Mouse (Mus musculus): ENCODE measurements at regions not wholly inside any gene's neighbourhood (a gene's known extent, or its start where the extent isn't known, plus 50 kb on each side); places are given as distances from the start of the nearest gene placed in this dataset.
A peak's percentile ranks its signal among the peaks of the same experiment; 100 is the strongest.

DNA sequence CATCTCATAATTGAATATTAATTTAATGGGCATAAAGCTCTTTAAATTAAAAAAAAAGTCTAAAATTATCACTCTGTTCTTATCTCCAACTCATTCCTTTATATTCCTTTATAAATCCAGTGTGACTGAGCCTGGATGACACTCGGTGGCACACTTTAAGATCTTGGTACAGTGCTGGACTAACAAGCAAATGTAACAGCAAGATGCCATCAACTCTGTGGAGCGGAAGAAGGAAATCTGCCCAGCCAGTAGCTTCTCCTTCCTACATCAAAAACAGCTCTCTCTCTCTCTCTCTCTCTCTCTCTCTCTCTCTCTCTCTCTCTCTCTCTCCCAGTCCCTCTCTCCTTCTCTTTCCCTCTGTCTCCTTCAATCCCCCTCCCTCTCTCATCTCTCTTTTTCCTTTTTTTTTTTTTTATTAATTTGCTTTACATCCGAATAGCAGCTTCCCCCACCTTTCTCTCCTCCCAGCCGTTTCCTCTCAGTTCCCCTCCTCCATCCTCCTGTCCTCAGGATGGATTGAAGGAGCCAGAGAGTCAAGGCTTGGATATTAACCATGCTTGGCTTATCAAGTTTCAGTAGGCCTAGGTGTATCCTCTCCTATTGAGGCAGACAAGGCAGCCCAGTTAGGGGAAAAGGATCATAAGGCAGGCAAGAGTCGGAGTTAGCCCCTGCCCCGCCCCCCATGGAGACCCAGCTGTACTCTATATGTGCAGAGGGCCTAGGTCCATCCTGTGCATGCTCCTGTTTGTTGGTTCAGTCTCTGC is 130.4 kb upstream of the Tmtc2 start:
- DNase-seq (ENCODE audit: inconsistent age in 2 of 2, low spot score in 1 of 2) = no peak

GRCm38 (mm10) chr10:105693131-105693530 is 118.9 kb upstream of the Tmtc2 start:
- no peak for DNase-seq (ENCODE audit: inconsistent age in 2 of 2, low spot score in 1 of 2)

- no peak for DNase-seq (ENCODE audit: inconsistent age in 2 of 2, low spot score in 1 of 2)
Observed at GRCm38 (mm10) chr10:105689388-105689787, 115.1 kb upstream of the Tmtc2 start.

DNA sequence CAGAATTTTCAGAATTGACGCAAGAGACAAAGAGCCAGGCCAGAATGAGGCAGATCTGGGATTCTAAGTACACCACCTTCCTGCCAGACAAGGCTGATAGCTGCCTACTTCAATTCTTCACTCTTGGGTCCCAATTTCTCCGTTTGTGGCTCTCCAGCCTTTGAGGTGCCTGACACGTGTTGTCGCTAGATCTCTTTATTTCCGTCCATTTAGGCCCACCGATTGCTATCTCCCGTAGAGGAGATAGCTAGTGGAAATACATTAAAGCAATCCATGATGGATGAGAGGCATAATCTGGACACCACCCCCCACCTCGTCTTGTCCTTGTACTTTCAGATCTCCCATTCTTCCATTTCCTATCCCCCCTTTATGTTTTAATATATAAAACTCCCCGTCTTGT is 114.6 kb upstream of the Tmtc2 start:
- DNase-seq (ENCODE audit: inconsistent age in 2 of 2, low spot score in 1 of 2) = no peak

- peak in 1 of 2 experiments; percentile 26 for DNase-seq (ENCODE audit: inconsistent age in 2 of 2, low spot score in 1 of 2)
Observed at GRCm38 (mm10) chr10:105686876-105687275, 112.6 kb upstream of the Tmtc2 start.

DNA sequence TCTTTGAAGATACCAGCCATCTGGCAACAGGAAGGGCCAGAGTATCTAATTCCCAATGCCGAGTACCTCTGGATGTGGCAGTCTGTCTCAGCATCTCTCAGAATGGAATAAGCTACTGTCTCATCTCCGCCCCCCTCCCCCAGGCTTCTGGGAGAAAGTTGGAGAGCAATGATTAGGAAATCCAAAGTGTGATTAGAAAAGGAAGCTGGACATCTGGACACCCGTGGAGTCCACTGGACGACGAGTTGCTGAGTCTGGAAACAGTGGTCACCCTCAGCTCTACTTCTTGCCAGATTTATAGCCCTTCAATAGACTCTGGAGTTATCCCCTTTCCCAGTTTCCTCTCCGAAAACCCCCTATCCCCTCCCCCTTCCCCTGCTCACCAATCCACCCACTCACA is 105.3 kb upstream of the Tmtc2 start:
- DNase-seq (ENCODE audit: inconsistent age in 2 of 2, low spot score in 1 of 2) = no peak

DNA sequence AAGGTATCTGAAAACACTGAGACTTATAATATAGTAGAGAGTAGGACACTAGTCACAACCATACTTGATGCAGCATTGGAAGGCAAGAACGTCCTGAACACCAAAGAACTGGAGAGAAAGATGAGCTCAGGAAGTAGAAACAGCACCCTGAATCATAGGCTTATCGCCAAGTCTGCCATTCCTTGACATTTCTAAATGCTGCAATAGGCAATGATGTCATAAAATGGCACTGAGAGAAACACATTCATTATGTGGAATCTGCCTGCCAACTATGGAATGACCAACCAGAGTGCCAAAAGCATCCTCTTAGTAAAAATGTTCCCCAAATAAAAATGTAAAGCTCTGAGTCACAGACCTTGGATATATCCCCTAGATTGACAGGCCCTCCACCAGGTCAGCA is 92.7 kb upstream of the Tmtc2 start:
- peak in 1 of 2 experiments; percentile 80 for DNase-seq (ENCODE audit: inconsistent age in 2 of 2, low spot score in 1 of 2)

DNA sequence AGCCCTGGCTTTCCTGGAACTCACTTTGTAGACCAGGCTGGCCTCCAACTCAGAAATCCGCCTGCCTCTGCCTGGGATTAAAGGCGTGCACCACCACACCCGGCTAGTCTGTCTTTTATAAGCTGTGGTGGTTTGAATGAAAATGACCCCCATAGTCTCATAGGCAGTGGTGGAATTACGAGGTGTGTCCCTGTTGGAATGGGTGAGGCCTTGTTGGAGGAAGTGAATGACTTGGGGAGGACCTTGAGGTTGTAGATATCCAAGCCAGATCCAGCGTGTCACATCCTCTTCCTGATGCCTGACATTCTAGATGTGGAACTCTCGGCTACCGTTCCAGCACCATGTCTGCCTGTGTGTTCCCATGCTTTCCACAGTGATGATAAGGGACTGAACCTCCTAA is 86.5 kb upstream of the Tmtc2 start:
- no peak for DNase-seq (ENCODE audit: inconsistent age in 2 of 2, low spot score in 1 of 2)

DNA sequence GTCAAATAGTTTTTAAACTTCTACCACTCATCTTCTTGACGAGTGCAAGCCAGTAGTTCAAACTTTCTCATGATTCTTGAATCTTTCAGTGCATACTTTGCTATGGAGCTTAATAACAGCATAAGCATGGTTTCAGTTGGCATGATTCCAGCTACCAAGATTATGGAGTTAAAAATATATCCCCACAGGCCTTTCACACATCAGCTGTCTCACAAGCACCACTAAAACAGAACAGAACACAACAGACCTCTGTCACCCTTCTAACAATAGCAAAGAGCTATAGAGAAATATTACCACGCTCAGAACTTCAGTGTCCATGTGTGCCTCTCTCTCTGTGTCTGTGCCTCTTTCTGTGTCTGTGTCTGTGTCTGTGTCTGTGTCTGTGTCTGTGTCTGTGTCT is 82.5 kb upstream of the Tmtc2 start:
- no peak for DNase-seq (ENCODE audit: inconsistent age in 2 of 2, low spot score in 1 of 2)

DNA sequence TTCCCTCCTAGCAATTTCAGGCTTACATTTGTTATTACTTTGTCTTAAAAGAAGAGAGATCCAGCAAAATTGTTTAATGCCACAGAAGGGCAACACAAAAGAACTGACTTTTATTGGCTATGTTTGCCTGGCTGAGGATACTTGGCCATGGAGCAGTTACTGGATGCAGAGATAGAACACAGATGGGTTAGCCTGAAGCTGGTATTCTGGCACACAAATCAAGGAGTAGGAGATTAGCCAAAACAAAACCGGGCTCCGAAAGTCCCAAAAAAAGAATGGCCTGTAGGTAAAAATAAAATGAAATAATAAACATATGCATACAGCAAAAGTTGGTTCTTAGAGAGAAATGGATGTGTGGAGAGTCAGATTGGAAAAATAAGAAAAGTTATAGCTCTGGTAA is 78.2 kb upstream of the Tmtc2 start:
- no peak for DNase-seq (ENCODE audit: inconsistent age in 2 of 2, low spot score in 1 of 2)

DNA sequence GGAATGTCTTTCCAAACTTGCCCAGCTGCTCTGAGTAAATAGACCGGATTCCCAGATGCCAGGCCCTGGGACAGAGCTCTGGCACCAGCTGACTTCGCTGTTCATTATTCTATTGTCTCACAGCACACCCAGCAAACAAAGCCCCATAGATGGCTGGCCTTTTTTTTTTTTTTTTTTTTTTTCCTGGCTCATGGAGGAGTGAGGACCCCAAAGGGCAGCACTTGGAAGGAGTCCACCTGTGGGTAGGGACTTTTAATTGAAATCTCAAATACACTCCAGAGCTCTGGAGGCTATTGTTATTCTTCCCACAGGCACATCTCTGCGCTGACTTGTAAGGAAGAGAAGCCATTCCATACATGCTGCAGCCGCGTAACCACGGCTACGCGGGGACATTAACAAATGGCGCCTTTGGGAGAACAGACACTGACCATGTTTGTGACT is 64.8 kb upstream of the Tmtc2 start:
- DNase-seq (ENCODE audit: inconsistent age in 2 of 2, low spot score in 1 of 2) = no peak

GRCm38 (mm10) chr10:105638500-105638899 is 64.2 kb upstream of the Tmtc2 start:
- no peak for DNase-seq (ENCODE audit: inconsistent age in 2 of 2, low spot score in 1 of 2)

GRCm38 (mm10) chr10:105626842-105627241 is 52.6 kb upstream of the Tmtc2 start:
- DNase-seq (ENCODE audit: inconsistent age in 2 of 2, low spot score in 1 of 2) = no peak

DNA sequence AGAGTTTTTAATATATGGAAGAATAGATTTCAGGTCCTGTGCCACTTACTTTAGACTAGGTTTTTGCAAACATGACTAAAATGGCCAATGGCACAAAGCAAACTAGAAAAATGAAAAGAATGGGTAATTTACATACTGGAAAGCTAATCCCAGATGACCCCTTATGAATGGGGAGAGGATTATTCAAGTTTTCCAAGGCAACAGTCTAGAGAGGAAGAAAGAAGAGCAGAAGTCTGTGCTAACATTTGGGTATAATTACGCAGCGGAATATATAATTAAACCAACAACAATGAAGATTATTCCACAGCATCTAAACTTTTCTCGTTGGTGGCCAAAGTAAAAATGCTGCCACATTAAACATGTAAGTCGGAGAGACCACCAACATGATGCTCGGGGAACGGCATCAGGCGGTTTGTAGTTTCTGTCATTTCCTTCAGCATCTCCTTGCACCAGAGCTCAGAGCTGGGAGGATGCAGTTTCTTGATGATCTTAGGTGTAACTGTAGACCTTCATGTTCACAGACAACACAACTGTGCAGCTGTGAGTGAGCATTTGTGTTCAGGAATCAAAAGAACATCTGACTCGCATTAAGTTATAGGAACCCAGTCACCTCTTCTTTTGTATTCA is 51.2 kb upstream of the Tmtc2 start:
- DNase-seq (ENCODE audit: inconsistent age in 2 of 2, low spot score in 1 of 2) = no peak

Measured in adrenal gland, adult (tissue).